Mouse (Mus musculus): ENCODE results near the gene Galntl6.

Galntl6 gene

GRCm38 (mm10) chr8:57962286-57963110, 949.9 kb downstream of the Galntl6 start:
- no peak for DNase-seq (ENCODE audit: low spot score in 2 of 2)

GRCm38 (mm10) chr8:57959136-57959535, 953.3 kb downstream of the Galntl6 start:
- DNase-seq (ENCODE audit: low spot score in 2 of 2) = no peak

- no peak for DNase-seq (ENCODE audit: low spot score in 2 of 2)
These were observed 954.1 kb downstream of the Galntl6 start for GRCm38 (mm10) chr8:57958121-57958901.

GRCm38 (mm10) chr8:57955501-57955900, 956.9 kb downstream of the Galntl6 start:
- DNase-seq (ENCODE audit: low spot score in 2 of 2) = no peak

- DNase-seq (ENCODE audit: low spot score in 2 of 2) = no peak
These were observed 971.3 kb downstream of the Galntl6 start for GRCm38 (mm10) chr8:57941113-57941512.

- no peak for DNase-seq (ENCODE audit: low spot score in 2 of 2)
These were observed 972.5 kb downstream of the Galntl6 start for GRCm38 (mm10) chr8:57939856-57940420.

GRCm38 (mm10) chr8:57939177-57939855, 973.1 kb downstream of the Galntl6 start:
- DNase-seq (ENCODE audit: low spot score in 2 of 2) = peak in 1 of 2 experiments; percentile 62

GRCm38 (mm10) chr8:57927074-57927473, 985.4 kb downstream of the Galntl6 start:
- no peak for DNase-seq (ENCODE audit: low spot score in 2 of 2)

GRCm38 (mm10) chr8:57923556-57923955, 988.9 kb downstream of the Galntl6 start:
- no peak for DNase-seq (ENCODE audit: low spot score in 2 of 2)

GRCm38 (mm10) chr8:57923130-57923529, 989.3 kb downstream of the Galntl6 start:
- DNase-seq (ENCODE audit: low spot score in 2 of 2) = no peak

- no peak for DNase-seq (ENCODE audit: low spot score in 2 of 2)
These were observed 990.0 kb downstream of the Galntl6 start for GRCm38 (mm10) chr8:57922214-57923070.

- DNase-seq (ENCODE audit: low spot score in 2 of 2) = no peak
These were observed 992.0 kb downstream of the Galntl6 start for GRCm38 (mm10) chr8:57920326-57920903.

- DNase-seq (ENCODE audit: low spot score in 2 of 2) = no peak
These were observed 993.5 kb downstream of the Galntl6 start for GRCm38 (mm10) chr8:57918720-57919640.

- no peak for DNase-seq (ENCODE audit: low spot score in 2 of 2)
These were observed 1019.1 kb downstream of the Galntl6 start for GRCm38 (mm10) chr8:57893360-57893759.

- no peak for DNase-seq (ENCODE audit: low spot score in 2 of 2)
These were observed 1020.3 kb downstream of the Galntl6 start for GRCm38 (mm10) chr8:57892115-57892514.

- no peak for DNase-seq (ENCODE audit: low spot score in 2 of 2)
These were observed 1022.3 kb downstream of the Galntl6 start for GRCm38 (mm10) chr8:57890159-57890558.

- DNase-seq (ENCODE audit: low spot score in 2 of 2) = no peak
These were observed 1023.6 kb downstream of the Galntl6 start for GRCm38 (mm10) chr8:57888831-57889230.

- no peak for DNase-seq (ENCODE audit: low spot score in 2 of 2)
These were observed 1033.0 kb downstream of the Galntl6 start for GRCm38 (mm10) chr8:57879452-57879851.

- no peak for DNase-seq (ENCODE audit: low spot score in 2 of 2)
These were observed 1063.4 kb downstream of the Galntl6 start for GRCm38 (mm10) chr8:57849074-57849473.
